Mouse (Mus musculus): ENCODE results near the gene Clec4a3.
"Not testable (repeated sequence)": the region's sequence is repeated elsewhere in the genome, so short reads cannot be mapped to it uniquely, and the experiment has no call there.

Clec4a3 gene

DNA sequence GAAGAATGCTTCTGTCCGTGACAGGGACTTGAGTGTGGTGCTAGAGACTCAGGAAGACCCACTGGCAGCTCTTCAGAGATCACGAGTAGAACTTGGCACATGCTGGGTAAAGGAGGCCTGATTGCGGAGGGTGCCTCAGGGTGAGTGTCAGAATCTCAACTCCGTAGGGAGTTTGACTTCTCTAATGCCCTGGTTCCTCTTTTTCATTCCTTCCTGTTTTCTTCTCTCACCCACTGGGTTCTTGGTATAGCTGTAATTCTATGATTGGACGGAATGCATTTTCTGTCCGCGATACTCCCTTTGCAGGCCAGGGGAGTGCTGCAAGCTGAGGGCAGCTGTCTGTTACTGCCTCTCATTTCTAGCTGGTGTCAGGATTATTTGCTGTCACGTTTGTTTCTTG is at the start of gene Clec4a3:
Gene Clec4a3 (plus strand): TSS at position 115 of the 400 bp plus-strand sequence.
- DNase-seq, result no peak

DNA sequence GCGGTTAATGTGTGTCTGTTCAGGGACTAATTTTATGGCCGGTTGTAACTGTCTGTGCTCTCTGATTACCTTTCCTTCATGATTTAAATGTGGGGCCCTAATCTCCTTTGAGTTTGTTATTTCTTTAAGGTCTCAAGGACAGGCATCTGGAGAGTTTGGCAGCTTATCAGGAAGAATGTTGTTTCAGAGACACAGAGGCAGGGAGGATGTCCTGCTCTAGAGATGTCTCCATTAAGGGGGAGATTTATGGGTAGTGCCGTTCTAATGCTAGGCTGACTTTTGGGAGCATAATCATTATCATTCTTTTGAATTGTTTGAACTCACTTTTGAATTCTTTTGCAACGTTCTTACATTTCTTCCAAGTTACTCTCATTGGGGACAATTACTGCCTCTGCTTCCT is 32.4 kb upstream of the Clec4a3 start:
- no peak for DNase-seq

DNA sequence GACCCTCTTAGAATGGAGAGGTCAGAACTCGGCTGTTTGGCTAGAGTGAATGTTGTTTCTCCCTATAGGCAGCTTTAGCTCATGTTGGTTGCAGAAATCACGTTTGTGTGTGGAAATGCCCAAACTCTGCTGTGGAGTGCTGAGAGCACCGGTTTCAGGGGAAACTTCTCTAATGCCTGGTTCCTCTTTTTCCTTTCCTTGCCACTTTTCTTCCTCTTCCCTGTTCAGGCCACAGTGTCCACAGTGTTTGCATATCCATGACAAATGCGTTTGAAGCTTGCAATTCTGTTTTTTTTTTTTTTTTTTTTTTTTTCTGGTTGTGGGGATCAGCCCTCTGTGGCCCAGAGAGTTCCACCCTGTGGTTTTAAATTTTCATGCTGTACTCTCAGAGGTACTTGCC is 30.9 kb upstream of the Clec4a3 start, which contains the start of gene Clec4a1:
Gene Clec4a1 (plus strand): TSS at position 398 of the 400 bp plus-strand sequence.
- no peak for DNase-seq

DNA sequence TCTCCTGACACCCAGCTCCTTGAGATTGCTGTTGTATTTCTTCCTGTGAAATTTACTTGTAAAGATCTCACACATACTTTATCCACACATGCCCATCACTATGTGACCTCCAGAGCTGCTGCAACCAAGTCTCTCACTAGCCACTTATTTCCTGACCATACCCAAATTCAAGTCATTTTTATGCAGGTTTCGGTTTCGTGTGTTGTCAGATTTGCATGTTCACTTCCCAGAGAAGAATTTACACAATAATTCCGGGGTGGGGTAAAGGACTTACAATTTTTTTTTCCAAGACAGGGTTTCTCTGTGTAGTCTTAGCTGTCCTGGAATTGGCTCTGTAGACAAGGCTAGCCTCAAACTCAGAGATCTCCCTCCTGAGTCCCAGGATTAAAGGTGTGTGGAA is 17.5 kb upstream of the Clec4a3 start:
- no peak for DNase-seq

DNA sequence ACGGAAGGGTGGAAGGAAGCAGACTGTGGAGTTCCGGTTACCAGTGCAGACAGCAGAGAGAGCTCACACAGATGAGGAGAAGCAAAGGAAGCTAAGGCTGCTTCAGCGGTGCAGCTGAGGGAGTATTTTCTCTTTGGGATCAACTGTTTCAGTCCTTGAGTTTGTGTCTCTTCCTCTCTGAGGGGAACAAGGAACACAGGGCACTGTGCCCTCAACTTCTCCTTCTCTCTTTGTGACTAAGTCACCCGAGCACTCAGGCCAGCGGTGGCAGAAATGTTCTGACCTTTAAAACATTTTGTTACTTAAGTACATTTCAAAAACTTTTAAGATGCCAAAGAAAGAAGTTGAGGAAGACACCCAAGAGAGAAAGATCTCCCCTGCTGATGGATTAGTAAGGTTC is 12.7 kb upstream of the Clec4a3 start:
- DNase-seq, result no peak

DNA sequence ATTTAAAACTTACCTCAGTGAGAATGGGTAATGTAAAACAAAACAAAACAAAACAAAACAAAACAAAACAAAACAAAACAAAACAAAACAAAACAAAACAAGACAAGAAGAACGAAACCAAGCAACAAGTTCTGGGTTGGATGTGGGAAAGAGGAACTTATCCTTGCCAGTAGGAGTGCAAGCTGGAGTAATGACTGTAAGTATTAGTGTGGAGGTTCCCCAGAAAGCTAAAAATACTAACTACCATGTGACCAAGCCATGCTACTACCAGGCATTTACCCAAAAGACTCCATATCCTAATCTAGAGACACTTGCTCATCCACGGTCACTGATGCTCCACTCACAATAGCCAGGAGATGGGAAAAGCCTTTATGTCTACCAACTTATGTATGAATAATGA is 5.6 kb upstream of the Clec4a3 start:
- no peak for DNase-seq

DNA sequence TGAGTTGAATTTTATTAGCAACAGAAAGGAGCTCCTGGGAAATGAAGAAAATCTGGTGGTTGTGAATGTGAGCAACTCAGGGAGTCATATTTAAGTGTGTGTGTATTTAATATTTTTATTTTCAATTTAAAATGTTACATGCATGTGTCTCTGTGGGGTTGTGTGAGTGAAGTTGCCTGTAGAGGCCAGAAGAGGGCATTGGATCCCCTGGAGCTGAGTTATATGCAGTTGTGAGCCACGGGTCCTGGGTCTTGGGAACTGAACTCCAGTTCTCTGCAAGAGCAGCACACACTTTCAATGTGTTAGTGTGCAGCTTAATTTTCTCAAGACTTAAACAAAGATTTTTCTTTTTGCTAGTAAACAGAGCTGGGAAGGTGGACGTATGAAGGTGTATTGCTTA is 12.2 kb downstream of the Clec4a3 start:
- no peak for DNase-seq

DNA sequence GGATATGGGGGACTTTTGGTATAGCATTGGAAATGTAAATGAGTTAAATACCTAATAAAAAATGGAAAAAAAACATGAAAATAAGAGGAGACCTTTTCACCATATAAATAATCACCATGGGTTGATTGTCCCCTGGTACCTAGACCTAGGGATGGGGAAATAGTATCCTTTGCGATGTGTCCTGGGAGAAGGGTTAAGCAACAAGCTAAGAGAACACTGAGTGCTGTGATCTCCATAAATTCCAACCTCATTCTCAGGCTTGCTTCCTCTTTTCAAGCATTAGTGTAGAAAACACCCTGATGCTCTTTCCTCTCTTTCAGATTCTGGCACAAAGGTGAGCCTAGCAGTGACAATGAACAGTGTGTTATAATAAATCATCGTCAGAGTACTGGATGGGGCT is 16.7 kb downstream of the Clec4a3 start:
- DNase-seq, result no peak

DNA sequence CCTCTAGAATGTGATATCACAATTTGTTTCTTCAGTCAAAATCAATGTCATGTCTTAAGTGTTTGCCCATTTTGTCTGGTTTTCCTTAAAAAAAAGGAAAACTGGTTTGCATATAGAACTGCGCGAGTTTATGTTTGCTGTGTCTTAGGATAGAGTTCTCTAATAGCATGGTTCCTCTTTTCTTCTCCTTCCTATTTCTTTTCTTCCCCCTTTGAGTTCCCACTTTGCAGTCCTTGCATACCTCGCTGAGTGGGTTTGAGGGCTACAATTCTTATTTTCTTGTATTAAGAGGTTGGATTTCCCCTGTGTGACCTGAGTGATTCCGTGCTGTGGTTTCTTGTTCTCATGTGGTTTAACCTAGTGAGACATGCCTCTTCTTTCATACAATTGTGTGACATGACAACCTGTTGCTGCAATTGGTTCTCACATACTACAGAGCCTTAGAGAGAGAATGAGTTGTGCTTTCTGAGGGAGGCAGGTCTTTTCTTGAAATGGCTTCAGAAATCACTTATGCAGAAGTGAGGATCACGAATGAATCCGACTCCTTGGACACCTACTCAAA is 37.6 kb downstream of the Clec4a3 start, which contains the start of gene Clec4a4:
Gene Clec4a4 (plus strand): TSS at position 492 of the 562 bp plus-strand sequence.
- no peak for DNase-seq

DNA sequence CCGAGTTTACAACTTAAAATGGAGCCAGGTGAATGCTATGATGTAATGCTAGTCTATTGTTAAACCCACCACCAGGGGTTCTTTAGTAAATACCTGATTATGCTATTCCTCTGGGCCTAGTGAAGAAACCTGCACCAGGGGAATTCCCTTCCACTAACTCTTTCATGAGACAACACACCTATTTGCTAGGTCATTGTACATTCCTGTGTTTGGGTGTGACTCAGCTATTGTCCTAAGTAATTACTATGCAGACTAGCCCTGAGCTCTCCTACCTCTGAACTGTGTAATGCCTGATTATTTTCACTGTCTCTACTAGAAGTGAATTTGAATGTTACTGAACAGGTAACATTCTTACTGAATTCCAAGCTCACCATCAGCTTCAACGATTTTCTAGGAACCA is 52.4 kb downstream of the Clec4a3 start:
- DNase-seq, result not testable (repeated sequence)

DNA sequence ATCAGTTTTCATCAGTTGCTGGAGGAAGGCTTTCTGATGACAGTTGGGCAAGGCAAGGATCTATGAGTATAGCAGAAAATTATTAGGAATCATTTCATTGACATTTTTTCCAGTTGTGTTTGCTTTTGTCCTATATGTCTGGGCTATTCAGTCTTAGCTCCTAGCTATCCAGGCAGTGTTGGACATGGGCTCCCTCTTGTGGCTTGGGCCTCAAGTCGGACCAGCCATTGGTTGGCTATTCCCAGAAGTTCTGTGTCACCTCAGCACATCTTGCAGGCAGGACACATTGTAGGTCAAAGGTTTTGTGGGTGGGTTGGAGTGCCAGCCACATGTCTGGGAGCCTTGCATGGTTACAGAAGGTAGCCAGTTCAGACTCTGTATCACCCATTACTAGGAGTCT is 53.3 kb downstream of the Clec4a3 start:
- DNase-seq, result no peak

All from cerebellum, adult 9-10 months (tissue).